Mouse (Mus musculus) A20 (cell line): ENCODE measurements around the gene Echdc2.

Source experiments
- DNase-seq: peaks from one replicate; pipeline ENCODE4 v3.0.0-alpha.2; 2011; ENCODE audit warnings: low read depth, low spot score

Echdc2 gene

GRCm38 (mm10) chr4:108199236-108199635 is 34.0 kb downstream of the Echdc2 start:
- DNase-seq: no peak

- DNase-seq: no peak
Measured at GRCm38 (mm10) chr4:108204629-108205028, 39.4 kb downstream of the Echdc2 start.

- DNase-seq: no peak
Measured at GRCm38 (mm10) chr4:108213023-108213422, 47.8 kb downstream of the Echdc2 start.

- DNase-seq: no peak
Measured at GRCm38 (mm10) chr4:108217332-108218179, 52.3 kb downstream of the Echdc2 start, which contains the start of gene Zyg11a. Zyg11a (minus strand) TSS chr4:108218048.

GRCm38 (mm10) chr4:108219019-108219418 is 53.8 kb downstream of the Echdc2 start:
- DNase-seq: no peak

- no peak for DNase-seq
Measured at GRCm38 (mm10) chr4:108222507-108222906, 57.3 kb downstream of the Echdc2 start.

GRCm38 (mm10) chr4:108225341-108225872 is 60.2 kb downstream of the Echdc2 start:
- no peak for DNase-seq
